Mouse (Mus musculus): ENCODE data around the gene Krtap19-1.

- TF ChIP-seq CTCF (IDR thresholded peaks at IDR 0.05; ENCODE audit: low read depth): no peak
- no peak for TF ChIP-seq EP300 (IDR thresholded peaks at IDR 0.05; ENCODE audit: low read depth)
Observed at GRCm38 (mm10) chr16:88886870-88887269, 17.7 kb upstream of the Krtap19-1 start.
